Mouse (Mus musculus) CD4-positive, CD25-positive, alpha-beta regulatory T cell, adult 4 months (primary cell): Measurements from ENCODE around the gene Mapkbp1. TPM values are rescaled to one million over a fixed set of nuclear protein-coding genes. Genes with fewer than 3 reads are reported as not detected.

ENCODE experiments used
- ATAC-seq: one replicate; pipeline ENCODE4 v1.8.0; 2017
- polyA plus RNA-seq, 2 experiments: library from polyadenylated mRNA; unstranded; fragments of 100-300 nt; shearing (Covaris generic); gene quantifications; one replicate each; pipeline ENCODE4 v1.2.1; 2017

The Mapkbp1 gene
- 1 to 10 TPM; 2.4 to 2.9 TPM for polyA plus RNA-seq

GRCm38 (mm10) chr2:119972537-119972879 lies at the start of gene Mapkbp1:
Mapkbp1 (plus strand) TSS chr2:119972699.
- ATAC-seq = no peak

- ATAC-seq = peak; percentile 48
Measured at GRCm38 (mm10) chr2:119970571-119970970, 1.9 kb upstream of the Mapkbp1 start.

- ATAC-seq = no peak
Measured at GRCm38 (mm10) chr2:119971316-119971715, 1.2 kb upstream of the Mapkbp1 start.

GRCm38 (mm10) chr2:119971837-119972536 lies 512 bp upstream of the Mapkbp1 start:
- ATAC-seq = peak; percentile 98

- no peak for ATAC-seq
Measured at GRCm38 (mm10) chr2:119980343-119980986, 8.0 kb downstream of the Mapkbp1 start.

- no peak for ATAC-seq
Measured at GRCm38 (mm10) chr2:119981631-119982030, 9.1 kb downstream of the Mapkbp1 start.

GRCm38 (mm10) chr2:119985871-119986270 lies 13.4 kb downstream of the Mapkbp1 start:
- no peak for ATAC-seq

- ATAC-seq = no peak
Measured at GRCm38 (mm10) chr2:119986369-119986768, 13.9 kb downstream of the Mapkbp1 start.

GRCm38 (mm10) chr2:119987441-119987840 lies 14.9 kb downstream of the Mapkbp1 start:
- ATAC-seq = no peak

GRCm38 (mm10) chr2:119988952-119989351 lies 16.5 kb downstream of the Mapkbp1 start:
- ATAC-seq = no peak

GRCm38 (mm10) chr2:119990881-119991280 lies 18.4 kb downstream of the Mapkbp1 start:
- no peak for ATAC-seq

- no peak for ATAC-seq
Measured at GRCm38 (mm10) chr2:119992349-119992748, 19.9 kb downstream of the Mapkbp1 start.

GRCm38 (mm10) chr2:119993515-119993914 lies 21.0 kb downstream of the Mapkbp1 start:
- no peak for ATAC-seq

GRCm38 (mm10) chr2:119994839-119995238 lies 22.3 kb downstream of the Mapkbp1 start:
- no peak for ATAC-seq

- no peak for ATAC-seq
Measured at GRCm38 (mm10) chr2:119995391-119996281, 23.1 kb downstream of the Mapkbp1 start.

- no peak for ATAC-seq
Measured at GRCm38 (mm10) chr2:119997354-119997753, 24.9 kb downstream of the Mapkbp1 start.

GRCm38 (mm10) chr2:119999731-120000130 lies 27.2 kb downstream of the Mapkbp1 start:
- ATAC-seq = no peak

GRCm38 (mm10) chr2:120000882-120001584 lies 28.5 kb downstream of the Mapkbp1 start:
- no peak for ATAC-seq

GRCm38 (mm10) chr2:120001956-120002355 lies 29.5 kb downstream of the Mapkbp1 start:
- ATAC-seq = no peak

GRCm38 (mm10) chr2:120003970-120004369 lies 31.5 kb downstream of the Mapkbp1 start:
- peak; percentile 83 for ATAC-seq

- no peak for ATAC-seq
Measured at GRCm38 (mm10) chr2:120006696-120007095, 34.2 kb downstream of the Mapkbp1 start.

- ATAC-seq = no peak
Measured at GRCm38 (mm10) chr2:120007680-120008210, 35.2 kb downstream of the Mapkbp1 start.
